Mouse (Mus musculus): ENCODE data around the gene Fbp2.

GRCm38 (mm10) chr13:62862875-62863274 is 4.7 kb upstream of the Fbp2 start:
- TF ChIP-seq POLR2A (IDR thresholded peaks at IDR 0.05; ENCODE audit: insufficient read length, low read depth) (no peak), USF1 (IDR thresholded peaks at IDR 0.05; ENCODE audit: low read depth) (no peak), TCF12 (IDR thresholded peaks at IDR 0.05; ENCODE audit: insufficient read depth, poor library complexity, severe bottlenecking) (no peak), MYOD1 (IDR thresholded peaks at IDR 0.05; ENCODE audit: control insufficient read depth in 1 of 3, insufficient read length in 2 of 3, low read depth in 2 of 3) (no peak), E2F4 (IDR thresholded peaks at IDR 0.05; ENCODE audit: insufficient read depth) (no peak), SRF (IDR thresholded peaks at IDR 0.05; ENCODE audit: control insufficient read depth, insufficient read length, low read depth) (no peak), POLR2AphosphoS2 (IDR thresholded peaks at IDR 0.05; ENCODE audit: insufficient read length, low read depth) (no peak), MYOG (IDR thresholded peaks at IDR 0.05; ENCODE audit: control insufficient read depth in 1 of 3, insufficient read depth in 1 of 3, insufficient read length in 2 of 3, low read depth in 2 of 3) (no peak)

Measured in myocyte (in vitro differentiated cells).